In genomic region chr4:54979771-54980472, GRCm38 (mm10) we compare ENCODE assay signal across 8 mouse cellular contexts. TPM values are rescaled to one million over a fixed set of nuclear protein-coding genes. Genes with fewer than 3 reads are reported as not detected.
DNase-seq lines count a peak whose midpoint lies in the region.

No protein-coding gene starts in this region.

- peak; percentile 55 for DNase-seq in ES-CJ7 (ENCODE audit: low read depth, low spot score)
- DNase-seq in adrenal gland, adult 8-10 months: peak; percentile 66
- DNase-seq in gastrocnemius, postnatal 14 days: peak; percentile 73
- peak; percentile 69 for DNase-seq in kidney, postnatal 14 days
- no peak for DNase-seq in layer of hippocampus, adult 18-20 months (ENCODE audit: low spot score in 2 of 2)
- no peak for DNase-seq in frontal cortex, postnatal 36 days (ENCODE audit: low spot score in 2 of 2)
- no peak for DNase-seq in frontal cortex, postnatal 14 days (ENCODE audit: low spot score in 2 of 2)
- no peak for DNase-seq in spleen, postnatal 36 days (ENCODE audit: low spot score in 2 of 2)

- intact Hi-C loops in gastrocnemius, postnatal 14 days (cut with DNase I; ENCODE audit: low total_unique reads): no loop called here

RNA-seq across cellular contexts. Expression of gene Zfp462, which starts 35.1 kb away (rescaled TPM):
- 10 to 100 TPM; 43.7 to 73.9 (median 58.2) TPM for total RNA-seq in adrenal gland, adult 8-10 months (2022)
- total RNA-seq in gastrocnemius, postnatal 14 days (2021): 10 to 100 TPM; 13.7 to 21.1 TPM
- total RNA-seq in layer of hippocampus, adult 18-20 months (2021): 10 to 100 TPM; 64.8 to 77.5 TPM

Comparison
In these comparisons a context has a peak if more than half of its experiments do, and no peak if none do; other contexts are left out.
1. DNase-seq: peak in ES-CJ7 (single experiment), adrenal gland, adult 8-10 months (single experiment), gastrocnemius, postnatal 14 days (single experiment) and kidney, postnatal 14 days (single experiment); none in layer of hippocampus, adult 18-20 months (0 of 2), frontal cortex, postnatal 36 days (0 of 2), frontal cortex, postnatal 14 days (0 of 2) and spleen, postnatal 36 days (0 of 2).